Mouse (Mus musculus): ENCODE results near the gene Acer3.
A peak's percentile ranks its signal among the peaks of the same experiment; 100 is the strongest.
"Not testable (repeated sequence)": the region's sequence is repeated elsewhere in the genome, so short reads cannot be mapped to it uniquely, and the experiment has no call there.

The Acer3 gene

GRCm38 (mm10) chr7:98289585-98289984 is 31.4 kb downstream of the Acer3 start:
- no peak for DNase-seq (ENCODE audit: low read depth, low spot score)

- DNase-seq (ENCODE audit: low read depth, low spot score), result no peak
Observed at GRCm38 (mm10) chr7:98276263-98276662, 44.7 kb downstream of the Acer3 start.

DNA sequence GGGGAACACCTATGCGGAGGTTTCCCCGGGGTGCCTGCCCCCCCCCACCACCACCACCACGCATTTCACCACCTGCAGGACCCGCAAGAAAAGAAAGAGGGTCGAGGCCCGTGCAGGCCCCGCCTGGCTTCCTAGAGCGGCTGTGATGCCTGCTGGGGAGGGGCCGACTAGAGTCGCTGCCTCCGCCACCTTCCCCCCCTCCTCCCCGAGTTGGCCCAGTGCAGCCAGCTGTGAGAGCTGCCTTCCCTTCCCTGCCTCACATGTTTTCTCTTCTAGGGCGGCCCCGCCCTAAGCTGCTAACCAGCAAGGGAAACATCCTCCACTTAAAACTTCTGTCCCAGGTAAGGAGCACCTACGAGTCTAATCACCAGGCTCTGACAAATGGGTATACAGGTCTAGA is 52.8 kb downstream of the Acer3 start:
- DNase-seq (ENCODE audit: low read depth, low spot score), result not testable (repeated sequence)

GRCm38 (mm10) chr7:98252520-98252919 is 68.5 kb downstream of the Acer3 start:
- DNase-seq (ENCODE audit: low read depth, low spot score), result no peak

GRCm38 (mm10) chr7:98236686-98237359 is 84.2 kb downstream of the Acer3 start:
- no peak for DNase-seq (ENCODE audit: low read depth, low spot score)

DNA sequence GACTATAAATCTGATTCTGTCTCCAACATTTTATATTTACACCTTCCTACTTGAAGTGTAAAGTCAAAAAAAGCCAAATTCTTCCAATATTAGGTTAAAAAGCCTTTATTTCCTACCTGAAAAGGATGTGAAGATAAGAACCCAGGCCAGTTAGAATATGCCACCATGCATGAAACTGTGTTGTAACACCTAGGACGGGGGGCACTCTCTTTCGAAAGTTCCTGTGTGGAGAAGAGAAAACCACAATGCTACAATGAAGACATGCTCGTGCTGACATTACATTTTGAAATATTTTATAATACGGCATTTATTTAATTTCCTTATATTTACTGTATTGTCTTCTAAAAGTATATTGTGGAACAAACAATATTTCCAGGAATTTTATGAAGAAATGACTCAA is 97.2 kb downstream of the Acer3 start:
- DNase-seq (ENCODE audit: low read depth, low spot score), result no peak

DNA sequence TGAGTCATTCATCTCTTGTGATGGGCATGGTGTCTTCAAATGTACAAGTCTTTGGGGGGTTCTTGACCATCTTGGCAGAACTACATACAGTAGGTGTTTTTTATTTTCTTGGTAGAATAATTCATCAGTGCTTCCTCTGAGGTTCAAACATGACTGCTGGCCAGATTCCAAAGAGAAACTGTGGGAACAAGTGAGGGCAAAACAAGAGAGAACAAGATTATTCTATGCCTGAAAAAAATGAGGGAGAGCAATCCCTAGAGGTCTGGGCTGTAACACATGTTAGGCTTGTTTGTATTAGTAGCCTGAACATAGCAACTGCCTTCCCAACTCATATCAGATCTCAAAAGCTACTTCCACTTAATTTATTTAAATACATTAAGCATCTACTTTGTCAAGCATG is 104.3 kb downstream of the Acer3 start:
- DNase-seq (ENCODE audit: low read depth, low spot score), result no peak

- no peak for DNase-seq (ENCODE audit: low read depth, low spot score)
Observed at GRCm38 (mm10) chr7:98202946-98203345, 118.1 kb downstream of the Acer3 start.

- no peak for DNase-seq (ENCODE audit: low read depth, low spot score)
Observed at GRCm38 (mm10) chr7:98201493-98202028, 119.4 kb downstream of the Acer3 start.

- DNase-seq (ENCODE audit: low read depth, low spot score), result no peak
Observed at GRCm38 (mm10) chr7:98200396-98200795, 120.6 kb downstream of the Acer3 start.

DNA sequence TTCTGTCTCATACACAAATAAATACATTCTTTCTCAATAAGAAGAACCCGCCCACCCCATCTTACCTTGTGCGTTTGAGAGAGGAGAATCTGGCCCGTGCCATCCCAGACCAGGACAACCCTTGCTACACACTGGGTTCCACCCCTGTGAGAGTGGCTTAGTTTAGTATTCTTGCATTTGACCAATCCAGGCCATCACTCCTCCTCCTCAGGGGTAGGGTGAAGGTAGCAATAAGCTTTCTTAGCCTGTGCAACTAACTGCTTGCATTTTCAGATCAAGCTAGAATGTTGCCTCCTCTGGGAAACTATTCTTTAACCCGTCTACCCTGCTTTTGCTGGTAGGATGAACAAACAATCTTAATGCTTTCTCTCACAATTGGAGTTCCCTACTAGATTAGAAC is 121.6 kb downstream of the Acer3 start, which contains the start of gene B3gnt6:
Gene B3gnt6, minus strand, starts transcription at position 101 of the 400 bp plus-strand sequence.
- DNase-seq (ENCODE audit: low read depth, low spot score), result no peak

DNA sequence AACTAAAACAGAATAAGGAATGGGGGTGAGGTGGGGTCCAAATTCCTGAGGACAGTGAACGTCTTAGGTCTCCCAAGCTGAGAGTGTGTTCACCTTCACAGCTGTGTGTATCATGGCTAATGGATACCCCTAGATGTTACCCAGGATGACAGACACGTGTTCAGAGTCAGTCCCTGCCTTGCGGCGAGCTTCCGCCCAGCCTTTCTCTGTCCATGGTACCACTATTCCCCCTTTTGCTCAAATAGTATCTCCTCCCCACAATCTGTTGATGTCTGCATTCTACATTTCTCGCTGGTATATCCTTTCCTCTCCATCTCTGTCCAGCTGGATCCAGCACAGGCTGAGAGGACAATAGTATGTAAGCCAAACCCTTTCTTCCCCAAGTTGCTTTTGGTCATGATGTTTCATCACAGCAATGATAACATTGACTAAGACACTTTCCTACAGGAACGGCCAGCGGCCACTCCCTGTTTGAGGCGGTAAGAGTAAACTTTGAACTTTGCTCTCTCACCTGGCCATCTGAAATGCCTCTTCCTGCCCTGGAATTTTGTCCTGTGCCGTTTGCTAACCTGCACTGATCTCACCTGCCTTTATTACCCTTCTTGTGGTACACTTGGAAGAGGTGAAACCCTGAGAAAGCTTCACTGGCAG is 125.7 kb downstream of the Acer3 start:
- DNase-seq (ENCODE audit: low read depth, low spot score), result no peak

DNA sequence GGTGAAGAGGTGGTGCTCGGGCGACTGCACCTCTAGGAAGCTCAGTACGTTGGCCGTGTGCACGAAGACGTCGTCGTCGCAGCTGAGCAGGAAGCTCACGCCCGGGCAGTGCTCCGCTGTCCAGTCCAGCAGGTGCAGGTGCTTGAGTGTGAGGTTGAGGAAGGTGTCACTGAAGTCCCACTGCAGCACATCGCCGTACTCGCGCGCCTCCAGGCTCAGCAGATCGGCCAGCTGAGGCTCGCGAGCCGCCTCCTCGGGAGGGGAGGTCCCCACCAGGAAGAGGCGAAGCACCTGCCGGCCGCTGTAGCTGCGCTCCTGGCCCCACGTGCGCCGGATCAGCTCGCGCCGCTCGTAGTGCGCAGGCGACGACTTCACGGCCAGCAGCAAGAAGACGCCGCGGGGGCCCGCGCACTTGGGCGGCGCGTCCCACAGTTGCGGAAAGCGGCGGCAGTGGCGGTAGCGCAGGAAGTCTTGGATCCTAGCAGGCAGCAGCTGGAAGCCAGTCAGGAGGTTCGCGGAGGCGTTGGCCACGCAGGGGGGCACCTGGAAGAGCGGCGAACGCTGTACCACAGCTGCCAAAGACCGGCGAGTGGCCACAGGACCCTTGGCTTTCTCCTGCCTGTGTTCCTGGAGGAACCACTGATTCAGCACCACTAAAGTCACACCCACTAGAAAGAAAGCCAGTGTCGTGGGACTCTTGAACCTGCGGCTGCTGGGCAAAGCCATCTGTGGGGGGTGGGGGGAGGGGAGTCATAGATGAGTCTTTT is 126.8 kb downstream of the Acer3 start:
- DNase-seq (ENCODE audit: low read depth, low spot score), result no peak

- DNase-seq (ENCODE audit: low read depth, low spot score), result peak; percentile 46
Observed at GRCm38 (mm10) chr7:98193515-98194025, 127.4 kb downstream of the Acer3 start.

DNA sequence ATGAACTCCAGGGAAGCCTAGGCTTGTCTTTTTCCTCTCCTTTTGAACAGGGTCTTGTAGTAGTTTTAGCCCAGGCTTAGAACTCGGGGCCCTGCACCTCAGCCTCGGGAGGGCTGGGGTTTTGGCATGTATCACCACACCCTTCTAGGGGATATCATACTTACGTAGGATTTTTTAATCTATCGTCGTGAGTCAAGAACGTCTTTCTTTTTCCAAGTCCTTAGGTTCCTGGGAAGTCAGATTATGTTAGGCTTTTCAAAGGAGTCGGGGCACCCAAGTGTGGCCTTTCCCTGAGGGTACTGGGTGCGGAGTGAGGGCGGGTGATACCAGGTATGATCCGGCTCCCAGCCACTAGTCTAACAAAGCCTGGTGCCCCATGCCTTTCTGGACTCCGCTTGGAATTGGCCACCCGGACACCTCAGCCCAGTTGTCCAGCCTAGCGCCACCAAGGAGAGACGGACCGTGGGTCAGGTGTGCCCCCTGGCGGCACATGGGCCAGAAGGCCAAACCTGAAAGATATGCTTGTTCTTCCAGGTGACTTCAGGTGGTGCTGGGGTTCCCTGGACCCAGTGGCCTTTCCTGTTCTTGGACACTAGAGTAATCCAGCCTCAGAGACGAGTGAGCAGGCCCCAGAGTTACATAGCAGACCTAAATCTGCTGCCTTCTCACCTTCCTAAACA is 129.3 kb downstream of the Acer3 start:
- DNase-seq (ENCODE audit: low read depth, low spot score), result no peak

DNA sequence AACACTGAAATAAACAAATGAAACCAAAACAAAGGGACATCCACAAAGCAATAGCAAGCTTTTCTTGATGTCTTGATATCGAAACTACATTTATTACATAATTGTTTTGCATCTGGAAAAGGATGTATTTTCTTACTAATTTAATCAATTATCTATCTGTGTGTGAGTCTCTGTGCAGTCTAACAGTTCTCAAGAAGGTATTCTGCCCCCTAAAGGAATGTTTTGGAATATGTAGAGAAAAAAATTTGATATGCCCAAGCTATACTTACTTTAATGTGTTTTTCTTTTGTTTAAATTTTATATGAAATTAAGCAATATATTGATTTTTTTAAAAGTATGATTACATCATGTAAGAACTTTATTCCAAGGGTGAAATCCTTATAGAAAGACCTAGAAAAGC is 130.4 kb downstream of the Acer3 start:
- DNase-seq (ENCODE audit: low read depth, low spot score), result no peak

DNA sequence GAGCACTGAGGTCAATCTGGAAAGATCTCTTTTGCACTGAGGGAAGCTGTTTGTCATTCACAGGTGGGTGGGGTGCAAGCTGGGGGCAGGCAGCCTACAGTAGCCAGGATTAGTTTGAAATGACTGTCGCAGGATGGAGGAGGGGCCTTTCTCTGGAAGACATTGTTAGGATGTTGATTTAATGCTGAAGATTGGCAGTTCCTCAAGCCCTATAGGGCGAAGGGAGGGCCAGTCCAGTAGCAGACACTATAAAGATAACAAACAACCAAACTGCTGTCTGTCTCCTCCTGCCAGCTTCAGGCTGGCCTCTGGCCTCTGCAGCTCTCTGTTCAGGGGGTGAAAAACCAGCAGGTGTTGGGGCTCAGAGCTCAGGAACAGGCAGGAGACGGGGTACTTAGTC is 131.3 kb downstream of the Acer3 start:
- no peak for DNase-seq (ENCODE audit: low read depth, low spot score)

DNA sequence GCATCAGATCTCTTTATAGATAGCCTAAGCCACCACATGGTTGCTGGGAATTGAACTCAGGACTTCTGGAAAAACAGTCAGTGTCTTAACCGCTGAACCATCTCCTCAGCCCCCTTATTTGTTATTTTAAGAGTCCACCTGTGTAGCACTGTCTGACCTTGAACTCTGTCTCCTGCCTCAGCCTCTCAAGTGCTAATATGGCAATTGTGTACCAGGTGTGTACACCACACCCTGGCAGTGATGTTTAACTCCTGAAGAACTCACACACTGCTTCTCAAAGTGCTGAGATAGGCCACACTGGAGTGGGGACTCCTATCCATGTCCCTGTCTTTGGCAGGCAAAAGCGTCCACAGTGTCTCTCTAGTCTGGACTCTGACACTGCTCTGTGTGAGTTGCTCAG is 132.3 kb downstream of the Acer3 start:
- no peak for DNase-seq (ENCODE audit: low read depth, low spot score)

- DNase-seq (ENCODE audit: low read depth, low spot score), result no peak
Observed at GRCm38 (mm10) chr7:98188238-98188637, 132.8 kb downstream of the Acer3 start.

GRCm38 (mm10) chr7:98187332-98187731 is 133.7 kb downstream of the Acer3 start:
- DNase-seq (ENCODE audit: low read depth, low spot score), result not testable (repeated sequence)

GRCm38 (mm10) chr7:98186637-98187036 is 134.4 kb downstream of the Acer3 start:
- no peak for DNase-seq (ENCODE audit: low read depth, low spot score)

- DNase-seq (ENCODE audit: low read depth, low spot score), result no peak
Observed at GRCm38 (mm10) chr7:98185326-98185725, 135.7 kb downstream of the Acer3 start.

All from WW6 (cell line).